Mouse (Mus musculus) ZHBTc4 (cell line): ENCODE measurements around the gene Foxl1.
"Not testable (repeated sequence)": the region's sequence is repeated elsewhere in the genome, so short reads cannot be mapped to it uniquely, and the experiment has no call there.

Source experiments
- DNase-seq: peaks from one replicate; pipeline ENCODE4 v3.0.0-alpha.2; 2011; ENCODE audit warnings: low read depth, low spot score

Foxl1 gene

DNA sequence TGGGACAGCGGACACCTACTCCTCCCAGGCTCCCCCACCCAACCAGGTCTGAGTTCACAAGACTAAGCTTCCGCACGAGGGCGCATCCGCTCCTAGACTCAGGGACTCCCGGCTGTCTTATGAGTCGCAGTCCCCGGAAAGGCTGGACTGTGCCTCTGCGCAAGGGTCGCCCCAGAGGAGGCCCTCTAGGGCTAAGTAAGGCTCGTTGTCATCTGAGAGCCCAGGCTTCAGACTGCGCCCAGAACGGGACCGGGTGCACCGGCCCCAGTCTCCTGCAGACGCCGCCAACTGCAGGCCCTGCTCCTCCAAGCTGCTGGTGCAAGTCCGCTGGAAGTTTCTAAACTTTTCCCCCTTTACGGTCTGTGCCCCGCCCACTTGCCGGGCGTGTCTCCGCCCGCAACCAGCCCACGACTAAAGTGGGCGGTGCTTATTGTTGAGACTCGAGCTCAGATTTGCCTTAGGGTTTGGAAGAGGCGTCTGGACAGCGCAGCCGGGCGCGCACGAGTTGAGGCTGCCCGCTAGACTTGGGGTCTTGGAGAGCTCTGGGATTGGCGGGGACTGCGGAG, 2.3 kb upstream of the Foxl1 start:
- peak; percentile 96 for DNase-seq

DNA sequence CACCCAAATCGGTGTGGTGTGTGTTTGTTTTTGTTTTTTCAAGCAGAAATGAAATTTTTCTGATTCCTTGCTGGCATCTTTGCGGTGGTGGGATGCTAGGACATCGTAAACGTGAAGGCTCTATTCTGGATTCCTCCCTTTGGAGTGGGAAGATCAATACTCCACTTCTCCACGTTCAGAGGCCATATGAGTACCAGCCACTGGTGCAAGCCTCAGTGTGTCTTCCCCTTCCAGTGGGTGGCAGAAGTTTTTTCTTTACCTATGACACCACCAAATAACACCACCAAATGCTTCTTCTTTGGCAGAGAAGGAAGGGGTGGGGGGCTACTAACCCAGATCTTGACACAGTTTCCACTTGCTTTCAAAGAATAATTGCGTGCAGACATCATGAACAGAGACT, 1.5 kb upstream of the Foxl1 start:
- no peak for DNase-seq

DNA sequence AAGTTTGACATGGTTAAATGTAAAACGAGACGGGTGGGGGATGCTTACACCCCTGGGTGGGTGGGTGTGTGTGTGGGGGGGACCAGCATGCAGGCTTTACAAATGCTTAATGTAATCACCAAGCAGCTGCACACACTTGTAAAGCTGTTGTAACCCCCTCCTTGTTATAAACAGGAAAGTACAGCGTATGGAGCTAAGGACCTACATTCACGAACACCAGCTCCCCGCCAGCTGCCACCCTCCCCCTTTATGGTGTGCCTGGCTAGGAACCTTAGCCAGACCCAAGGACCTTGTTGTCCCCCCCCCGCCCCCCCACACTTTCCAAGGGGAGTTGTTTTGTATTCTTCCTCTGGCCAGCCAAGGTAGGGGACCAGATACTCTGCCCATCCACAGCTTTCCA, 1.0 kb upstream of the Foxl1 start:
- no peak for DNase-seq

DNA sequence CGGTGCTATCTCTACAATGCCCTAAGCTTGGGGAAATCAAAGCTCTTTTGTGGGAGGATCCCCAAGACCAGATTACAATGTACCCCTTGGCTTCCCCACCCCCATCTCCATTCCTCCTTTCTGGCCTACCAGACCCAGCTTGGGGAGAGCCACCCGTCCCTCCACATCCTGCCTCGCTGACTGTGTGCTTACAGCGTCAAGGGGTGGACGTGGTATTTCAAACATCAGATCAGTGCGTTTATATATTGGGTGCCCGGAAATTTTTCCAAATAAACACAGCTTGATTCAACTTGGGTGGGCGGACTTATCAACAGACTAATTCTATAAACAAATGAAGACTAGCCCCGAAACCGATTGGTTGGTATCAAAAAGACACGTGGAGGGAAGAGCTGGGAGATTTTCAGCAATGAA, 444 bp upstream of the Foxl1 start:
- no peak for DNase-seq

DNA sequence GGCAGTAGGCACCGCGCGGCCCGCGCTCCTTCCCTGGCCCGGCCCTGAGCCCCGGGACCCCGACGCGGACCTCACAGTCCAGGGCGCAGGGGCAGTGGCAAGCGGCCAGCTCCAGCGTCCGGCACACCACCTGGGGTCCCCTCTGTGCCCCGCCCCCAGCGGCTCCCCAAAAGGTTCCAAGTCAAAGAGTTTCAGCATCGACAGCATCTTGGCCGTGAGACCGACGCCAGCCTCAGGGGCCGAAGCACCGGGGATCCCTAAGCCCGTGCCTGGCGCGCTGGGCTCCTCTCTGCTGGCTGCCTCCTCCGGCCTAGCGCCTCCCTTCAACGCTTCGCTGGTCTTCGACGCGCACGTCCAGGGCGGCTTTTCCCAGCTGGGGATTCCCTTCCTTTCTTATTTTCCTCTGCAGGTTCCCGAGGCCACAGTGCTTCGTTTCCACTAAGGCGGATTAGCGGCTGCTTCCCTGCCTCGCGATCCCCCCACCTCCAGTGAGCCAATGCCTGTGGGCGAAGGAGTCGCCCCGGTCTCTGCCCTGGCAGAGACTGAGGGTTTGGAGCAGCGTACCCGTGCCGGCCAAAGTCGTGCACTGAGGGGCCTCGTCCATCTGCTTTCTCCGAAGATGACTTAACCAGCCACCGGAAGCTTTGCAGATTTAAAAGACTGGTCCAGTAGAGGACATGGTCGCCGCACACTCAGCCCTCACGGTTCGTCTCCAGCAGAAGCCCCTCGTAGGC, 958 bp downstream of the Foxl1 start:
- DNase-seq: peak; percentile 41

DNA sequence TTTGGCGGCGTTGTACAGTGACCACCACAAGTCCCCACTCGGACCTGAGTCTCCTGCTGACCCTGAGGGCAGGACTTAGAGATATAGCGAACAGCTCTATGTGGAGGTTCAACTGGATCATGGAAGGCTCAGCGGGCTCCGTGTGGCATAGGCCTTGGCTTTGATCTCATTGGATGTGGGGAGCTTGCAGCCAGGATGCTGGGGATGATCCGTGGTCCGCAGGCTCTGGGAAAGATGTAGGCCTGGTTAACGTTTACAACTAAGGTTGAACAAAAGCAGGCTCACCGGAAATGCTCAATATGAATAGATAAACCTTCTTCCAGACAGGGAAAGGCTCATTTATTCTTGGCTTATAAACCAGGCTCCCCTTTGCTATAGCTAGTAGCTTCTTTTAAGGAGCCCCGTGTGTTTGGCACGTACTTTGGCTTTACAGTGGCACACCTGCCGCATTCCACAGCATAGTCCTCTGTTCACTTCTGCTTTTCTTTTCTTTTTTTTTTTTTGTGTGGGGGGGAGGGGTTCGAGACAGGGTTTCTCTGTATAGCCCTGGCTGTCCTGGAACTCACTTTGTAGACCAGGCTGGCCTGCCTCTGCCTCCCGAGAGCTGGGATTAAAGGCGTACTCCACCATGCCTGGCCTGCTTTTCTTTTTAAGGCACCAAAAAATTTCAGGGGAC, 1.7 kb downstream of the Foxl1 start:
- DNase-seq: no peak

DNA sequence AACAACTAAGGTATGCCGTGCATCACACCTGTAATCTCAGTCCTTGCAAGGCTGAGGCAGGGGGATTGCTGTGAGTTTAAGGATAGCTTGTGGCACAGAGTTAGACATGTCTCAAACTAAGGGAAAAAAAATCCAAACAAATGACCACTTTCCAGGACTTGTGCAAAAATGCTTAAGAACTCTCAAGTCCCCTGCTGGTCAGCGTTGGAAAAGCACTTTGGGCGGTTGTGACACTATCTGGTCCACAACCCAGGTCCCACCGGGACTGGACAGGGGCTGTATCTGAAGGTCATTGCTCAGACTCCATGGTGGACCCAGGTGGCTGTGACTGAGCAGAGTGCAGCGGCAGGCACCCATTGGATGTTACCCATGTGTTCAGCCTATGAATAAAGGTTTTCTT, 2.8 kb downstream of the Foxl1 start:
- DNase-seq: peak; percentile 68

DNA sequence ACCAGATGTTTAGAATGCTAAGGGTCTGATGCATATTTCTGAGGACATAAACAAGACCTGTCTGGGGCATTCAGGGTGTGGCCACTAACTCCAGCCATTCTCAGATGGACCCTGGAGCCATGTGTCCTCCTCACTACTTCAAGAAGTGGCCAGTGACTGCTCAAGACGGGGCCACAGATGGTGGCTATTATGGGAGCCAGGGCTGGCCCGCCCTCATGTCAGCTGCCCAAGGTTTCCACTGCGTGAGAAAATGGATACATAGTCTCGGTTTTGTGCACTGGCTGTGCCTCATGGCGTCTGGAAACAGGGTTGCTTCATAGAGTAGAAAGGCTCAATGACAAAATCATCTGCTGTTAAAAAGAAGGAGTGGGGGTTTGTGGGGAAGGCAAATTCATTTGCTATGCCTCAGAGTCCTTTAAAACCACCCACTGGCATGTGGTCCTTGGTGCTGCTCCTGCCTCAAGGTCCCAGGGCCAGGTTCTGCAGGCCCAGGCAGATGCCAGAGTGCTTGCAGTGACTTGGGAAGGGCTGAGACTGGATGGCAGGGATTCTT, 5.3 kb downstream of the Foxl1 start:
- no peak for DNase-seq

DNA sequence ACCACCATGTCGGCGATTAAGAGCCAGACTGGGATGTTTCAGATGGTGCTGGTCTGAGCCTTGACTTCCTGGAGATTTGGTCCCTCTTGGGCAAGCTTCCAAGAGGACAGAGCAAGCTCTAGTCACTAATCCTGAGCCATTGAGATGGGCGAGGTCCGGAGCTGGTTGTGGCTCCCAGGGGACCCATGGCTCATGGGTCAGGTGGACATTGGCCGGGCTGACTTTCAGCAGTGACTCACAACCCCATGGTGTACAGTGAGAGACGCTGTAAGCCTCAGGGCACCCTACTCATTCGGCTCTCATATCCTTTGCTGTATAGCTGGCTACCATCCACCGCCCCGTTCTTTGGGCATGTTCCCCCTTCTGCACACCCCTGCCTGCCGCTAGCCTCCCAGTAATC, 6.4 kb downstream of the Foxl1 start:
- no peak for DNase-seq

DNA sequence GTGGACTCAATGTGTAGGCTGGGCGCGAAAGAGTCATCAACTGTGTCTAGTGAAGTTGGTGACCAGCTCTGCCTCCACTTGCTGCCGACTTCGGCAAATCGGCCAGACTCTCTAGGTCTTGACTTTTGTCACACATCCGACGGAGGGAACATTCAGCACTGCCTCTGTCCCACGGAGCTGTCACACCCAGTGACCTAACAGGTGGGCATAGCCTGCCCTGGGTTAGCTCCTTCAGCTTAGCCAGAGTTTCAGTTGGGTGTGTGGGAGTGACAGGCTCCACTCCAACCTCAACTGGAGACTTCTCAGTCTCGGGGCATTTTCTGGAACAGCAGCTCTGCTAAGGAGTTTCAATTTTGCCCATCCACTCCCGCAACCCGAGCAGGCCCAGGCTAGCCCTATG, 6.8 kb downstream of the Foxl1 start:
- DNase-seq: no peak

DNA sequence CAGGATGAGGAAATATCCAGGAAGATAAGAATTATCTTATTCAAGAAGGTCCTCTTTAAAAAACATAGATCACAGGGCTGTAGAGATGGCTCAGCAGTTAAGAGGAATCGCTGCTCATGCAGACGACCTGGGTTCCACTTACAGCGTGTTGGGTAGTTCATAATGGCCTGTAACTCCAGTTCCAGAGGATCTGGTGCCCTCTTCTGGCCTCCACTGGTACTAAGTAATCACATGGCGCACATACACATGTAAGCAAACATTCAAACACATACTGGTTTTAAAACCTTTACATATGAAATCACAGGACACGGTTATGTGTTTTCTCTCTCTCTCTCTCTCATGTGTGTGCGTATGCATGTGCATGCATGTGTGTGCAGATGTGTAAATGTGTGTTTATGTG, 9.1 kb downstream of the Foxl1 start:
- peak; percentile 64 for DNase-seq

DNA sequence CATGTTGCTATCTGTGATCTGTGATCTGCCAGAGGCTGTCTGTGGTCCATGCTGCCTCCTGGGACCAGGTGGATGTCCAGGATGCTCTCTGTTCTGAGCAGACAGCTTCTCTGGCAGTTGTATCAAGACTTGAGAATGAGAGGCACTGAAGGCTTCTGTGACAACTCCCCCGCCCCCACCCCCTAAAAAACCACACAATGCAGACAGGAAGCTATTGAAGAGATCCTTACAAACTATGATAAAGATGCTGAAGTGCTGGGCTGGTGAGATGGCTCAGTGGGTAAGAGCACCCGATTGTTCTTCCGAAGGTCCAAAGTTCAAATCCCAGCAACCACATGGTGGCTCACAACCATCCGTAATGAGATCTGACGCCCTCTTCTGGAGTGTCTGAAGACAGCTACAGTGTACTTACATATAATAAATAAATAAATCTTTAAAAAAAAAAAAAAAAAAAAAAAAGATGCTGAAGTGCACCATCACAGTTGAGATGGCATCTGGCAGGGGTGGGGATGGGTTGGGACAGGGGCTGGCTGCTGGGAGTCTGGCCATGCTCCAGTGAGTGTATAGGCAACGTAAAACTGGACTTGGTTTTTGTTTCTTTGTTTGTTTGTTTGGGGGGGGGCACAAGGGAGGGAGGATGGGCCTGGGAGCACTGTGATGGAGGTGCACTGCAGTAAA, 17.9 kb downstream of the Foxl1 start:
- DNase-seq: not testable (repeated sequence)

DNA sequence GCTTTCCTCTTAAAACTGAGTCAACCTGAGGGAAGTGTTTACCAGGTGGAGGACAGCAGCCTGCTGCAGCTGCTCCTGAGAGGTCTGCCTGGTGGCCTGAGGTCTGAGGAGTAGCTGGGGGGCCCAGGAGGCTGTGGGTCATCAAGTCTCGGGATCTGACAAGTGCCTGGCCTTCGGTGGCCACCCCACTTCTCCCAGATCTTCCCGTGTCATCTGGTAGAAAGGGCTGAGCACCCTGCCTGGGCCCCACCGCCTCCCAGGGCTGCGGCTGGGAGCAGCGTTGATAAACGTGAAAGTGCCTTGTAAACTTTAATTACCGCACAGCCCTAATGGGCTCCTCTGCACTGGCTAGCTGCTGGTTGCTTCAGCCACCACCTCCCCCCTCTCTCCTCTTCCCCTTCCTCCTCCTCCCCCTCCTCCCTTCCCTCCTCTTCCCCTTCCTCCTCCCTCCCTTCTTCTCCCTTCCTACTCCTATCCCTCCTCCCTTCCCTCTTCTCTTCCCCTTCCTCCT, 20.9 kb downstream of the Foxl1 start:
- no peak for DNase-seq

DNA sequence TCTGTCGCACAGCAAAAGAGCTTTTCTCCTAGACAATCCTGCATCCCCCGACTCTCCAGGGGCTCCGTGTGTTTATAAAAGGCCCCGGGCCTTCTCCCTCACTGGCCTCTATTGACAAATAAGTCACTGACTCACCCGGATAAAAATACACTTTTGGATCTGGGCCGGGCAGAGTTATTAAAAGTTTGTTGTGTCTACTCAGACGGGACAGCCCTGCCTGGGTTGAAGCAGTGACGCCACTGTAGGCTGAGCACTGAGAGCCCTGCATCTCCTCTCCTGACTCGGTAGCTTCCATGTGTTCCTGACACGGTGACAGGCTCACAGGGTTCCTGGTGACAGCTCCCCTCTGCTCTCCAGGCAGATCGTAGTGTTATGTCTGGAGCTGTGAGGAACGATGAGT, 24.7 kb downstream of the Foxl1 start:
- DNase-seq: no peak

DNA sequence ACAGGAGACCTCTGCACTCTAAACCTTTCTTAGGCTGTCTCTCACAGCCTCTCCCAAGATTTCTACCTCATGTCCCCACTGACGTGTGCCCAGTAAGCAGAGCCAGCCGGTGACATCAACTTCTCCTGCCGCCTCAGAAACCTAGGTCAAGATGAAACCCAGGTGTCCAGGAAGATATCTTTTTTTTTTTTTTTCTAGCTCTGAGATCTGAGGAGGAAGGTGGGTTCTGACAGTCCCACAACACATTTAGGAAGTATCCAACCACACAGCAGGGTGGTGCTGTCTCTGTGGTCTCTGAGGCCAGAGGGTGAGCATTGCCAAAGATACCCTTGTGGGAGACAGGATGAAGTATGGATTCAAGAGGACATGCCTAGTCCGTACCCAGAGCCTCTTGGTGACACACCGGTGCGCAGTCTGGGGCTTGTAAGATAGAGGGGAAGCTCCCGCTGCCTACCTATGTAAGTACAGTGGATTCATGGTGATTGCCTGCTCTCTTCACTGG, 29.3 kb downstream of the Foxl1 start:
- no peak for DNase-seq

DNA sequence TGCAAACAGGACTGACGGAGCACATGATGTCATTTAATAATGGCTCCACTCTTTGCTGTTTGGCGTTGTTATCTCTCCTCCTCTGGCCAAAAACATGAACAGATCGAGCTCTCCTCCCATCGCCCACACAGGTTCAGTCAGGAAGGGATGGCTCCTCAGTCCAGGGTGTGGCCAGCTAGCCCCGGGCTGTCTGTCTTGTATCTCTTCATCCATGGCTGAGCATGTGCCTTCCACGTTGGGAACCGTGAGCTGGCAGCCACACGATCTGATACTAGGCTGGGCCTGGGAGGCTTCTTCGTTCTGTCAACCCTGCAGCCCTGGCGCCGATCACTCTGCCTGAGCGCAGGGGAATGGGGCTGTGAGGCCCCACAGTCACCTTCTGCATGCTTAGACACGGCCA, 31.1 kb downstream of the Foxl1 start:
- DNase-seq: no peak

DNA sequence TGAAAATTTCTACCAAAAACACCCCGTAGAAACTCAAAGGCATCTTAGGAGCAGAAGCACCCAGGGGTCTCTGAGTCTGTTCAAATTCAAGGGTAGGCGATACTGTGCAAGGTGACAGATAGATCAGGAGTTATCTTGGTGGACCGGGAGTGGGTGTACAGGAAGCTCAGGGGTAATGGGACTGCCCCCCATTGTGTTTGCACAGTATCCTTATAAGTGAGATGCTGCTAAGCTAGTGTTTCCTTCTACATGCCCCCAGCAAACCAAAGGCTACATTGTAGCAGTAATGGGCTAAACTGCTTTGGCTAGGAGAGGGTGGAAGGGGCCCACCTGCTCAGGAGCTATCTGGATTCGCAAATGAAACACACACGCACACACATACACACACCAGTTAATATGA, 33.7 kb downstream of the Foxl1 start:
- DNase-seq: no peak

DNA sequence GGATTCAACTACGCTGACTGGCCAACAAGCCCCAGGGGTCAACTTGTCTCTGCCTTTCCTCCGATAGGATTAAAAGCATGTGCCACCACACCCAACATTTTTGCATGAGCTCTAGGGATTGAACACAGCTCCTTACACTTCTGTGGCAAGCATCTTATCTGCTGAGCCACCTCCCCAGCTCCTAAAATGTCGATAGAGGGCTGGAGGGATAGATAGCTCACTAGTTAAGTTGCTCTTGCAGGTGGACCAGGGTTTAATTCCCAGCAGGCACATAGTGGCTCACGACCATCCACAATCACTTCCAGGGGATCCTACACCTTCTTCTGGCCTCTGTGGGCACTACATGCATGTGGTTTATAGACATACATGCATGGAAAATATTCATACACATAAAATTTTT, 34.7 kb downstream of the Foxl1 start:
- no peak for DNase-seq

DNA sequence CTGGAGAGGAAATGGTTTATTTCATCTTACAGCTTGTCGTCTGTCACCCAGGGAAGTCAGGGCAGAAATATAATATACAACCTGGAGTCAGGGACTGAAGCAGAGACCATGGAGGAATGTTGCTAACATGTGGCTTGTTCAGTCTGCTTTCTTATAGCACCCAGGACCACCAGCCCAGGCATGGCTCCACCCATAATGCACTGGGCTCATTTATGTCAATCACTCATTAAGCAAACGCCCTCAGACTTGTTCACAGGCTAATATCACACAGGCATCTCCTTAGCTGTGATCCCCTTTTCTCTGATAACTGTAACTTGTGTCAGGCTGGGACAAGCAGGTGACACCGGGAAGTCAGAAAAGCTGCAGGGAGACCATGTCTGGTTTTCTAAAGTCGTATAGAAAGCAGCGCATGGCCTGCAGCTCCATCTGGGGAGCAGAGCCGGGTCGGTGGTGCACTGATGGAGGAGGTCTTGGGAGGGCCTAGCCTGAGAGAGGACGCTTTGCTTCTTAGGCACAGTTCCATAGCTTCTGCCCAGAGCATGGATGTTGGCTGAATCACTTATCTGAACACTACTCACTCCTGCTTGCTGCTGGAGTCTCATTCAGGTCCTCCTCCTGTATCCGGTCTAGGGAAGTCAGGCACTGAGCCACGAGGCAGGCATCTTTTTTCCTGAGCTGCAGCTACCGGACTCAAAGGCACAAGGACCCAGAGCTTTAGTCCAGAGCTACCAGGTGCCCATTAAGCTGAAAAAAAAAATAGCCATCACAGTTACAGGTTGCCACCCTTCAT, 35.4 kb downstream of the Foxl1 start:
- no peak for DNase-seq

DNA sequence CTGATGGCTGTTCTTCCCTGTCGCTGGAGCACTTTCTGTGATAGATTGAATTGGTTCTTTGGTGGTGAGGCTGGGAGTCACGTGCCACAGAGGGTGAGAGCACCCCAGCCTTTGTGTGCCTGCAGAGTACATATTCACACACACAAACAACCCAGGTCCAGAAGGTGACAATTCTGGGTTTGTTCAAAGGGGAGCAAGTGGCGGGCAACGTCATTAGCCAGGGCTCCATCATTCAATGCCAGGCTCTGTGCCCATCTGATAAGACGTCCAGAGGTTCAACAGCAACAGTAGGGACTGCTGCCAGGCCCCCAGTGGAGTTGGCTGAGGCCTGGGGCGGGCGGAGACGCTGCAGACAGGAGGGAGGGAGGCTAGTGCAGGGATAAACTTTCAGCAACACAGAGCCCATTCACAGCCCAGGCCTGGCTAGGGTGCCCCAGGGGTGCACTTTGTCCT, 36.3 kb downstream of the Foxl1 start:
- no peak for DNase-seq

DNA sequence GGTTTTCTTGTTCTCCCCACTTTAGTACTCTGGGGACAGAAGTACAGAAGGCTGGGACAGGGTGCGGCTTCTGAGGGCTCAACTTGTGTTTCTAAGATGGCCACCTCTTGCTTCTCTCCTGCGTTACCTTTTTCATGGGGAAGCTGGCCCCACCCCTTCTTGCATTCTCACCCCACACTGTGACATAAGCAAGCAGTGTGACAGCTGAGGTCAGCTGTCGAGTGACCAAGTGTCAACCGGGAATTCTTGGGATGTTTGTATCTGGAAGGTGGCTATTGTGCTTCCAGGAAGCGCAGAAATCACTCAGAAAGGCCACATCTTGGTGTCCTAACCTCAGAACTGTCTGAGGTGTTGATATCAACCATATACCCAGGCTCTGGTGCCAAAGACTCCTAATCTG, 40.3 kb downstream of the Foxl1 start:
- no peak for DNase-seq
